Mouse (Mus musculus): ENCODE results near the gene Mycl. TPM values are rescaled to one million over a fixed set of nuclear protein-coding genes. Genes with fewer than 3 reads are reported as not detected.
A peak's percentile ranks its signal among the peaks of the same experiment; 100 is the strongest.

Mycl gene
- polyA plus RNA-seq, 1 experiment from 2014 or later = 76.1 TPM

- DNase-seq (ENCODE audit: low spot score) (peak; percentile 73), ATAC-seq (ENCODE audit: low FRiP score) (peak; percentile 53)
- Histone ChIP-seq H3K9ac (ENCODE audit: low read depth, low read length) (peak overlapping the region; percentile 66), H3K36me3 (ENCODE audit: control insufficient read depth, insufficient read depth, low read length) (no peaks in the 10 kb centered on the region), H3K4me2 (replicated peaks; ENCODE audit: low read depth, low read length) (peak overlapping the region; percentile 82), H3K27ac (ENCODE audit: low read depth, low read length) (peak overlapping the region; percentile 62; the same call in 1 of the 2 replicates), H3K27me3 (ENCODE audit: control insufficient read depth, insufficient read depth, low read length) (no peaks in the 10 kb centered on the region), H3K4me3 (ENCODE audit: low read depth, low read length) (peak overlapping the region; percentile 56), H3K4me1 (replicated peaks; ENCODE audit: control insufficient read depth, insufficient read depth, low read length) (peaks cover 9% of the 10 kb centered on the region; the same call in 1 of the 2 replicates), H3K9me3 (ENCODE audit: control insufficient read depth, low read length) (no peaks in the 10 kb centered on the region)
- under 1% methylated on average over 43 of the region's 43 CpGs for WGBS
Measured at GRCm38 (mm10) chr4:122960321-122961099, 34.9 kb upstream of the Mycl start.

GRCm38 (mm10) chr4:122961100-122961567 is 34.3 kb upstream of the Mycl start, which contains the start of gene Mfsd2a:
Gene Mfsd2a, minus strand, starts transcription at chr4:122961188.
- no peaks in the 10 kb centered on the region for H3K27me3 ChIP-seq (ENCODE audit: control insufficient read depth, insufficient read depth, low read length)
- DNase-seq (ENCODE audit: low spot score) = peak; percentile 86
- WGBS = under 1% methylated on average over 27 of the region's 27 CpGs

DNA sequence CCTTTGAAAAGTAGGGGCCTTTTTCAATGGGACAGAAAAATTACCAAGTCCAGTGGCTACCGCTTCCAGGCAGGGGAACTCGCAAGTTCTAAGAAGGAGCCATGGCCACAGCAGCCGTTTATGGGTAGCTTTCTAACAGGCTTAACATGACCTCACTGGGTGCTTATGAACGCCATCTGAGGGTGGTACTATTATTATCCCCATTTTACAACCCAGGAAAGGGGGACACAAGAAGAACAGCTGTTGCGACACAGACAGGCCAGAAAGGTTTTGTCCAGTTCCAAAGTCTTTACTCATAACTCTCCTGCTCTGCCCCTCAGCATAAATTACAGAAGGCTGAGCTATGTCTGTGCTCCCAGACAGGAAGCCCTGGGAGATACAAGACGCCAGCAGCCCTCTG is 33.9 kb upstream of the Mycl start:
- DNase-seq (ENCODE audit: low spot score) = peak; percentile 50
- Histone ChIP-seq H3K27ac (ENCODE audit: low read depth, low read length) (no peak overlapping the region), H3K9ac (ENCODE audit: low read depth, low read length) (peak overlapping the region; percentile 66; the same call in 1 of the 2 replicates), H3K4me1 (replicated peaks; ENCODE audit: control insufficient read depth, insufficient read depth, low read length) (peaks cover 5% of the 10 kb centered on the region; the same call in 1 of the 2 replicates), H3K36me3 (ENCODE audit: control insufficient read depth, insufficient read depth, low read length) (no peaks in the 10 kb centered on the region), H3K9me3 (ENCODE audit: control insufficient read depth, low read length) (no peaks in the 10 kb centered on the region), H3K27me3 (ENCODE audit: control insufficient read depth, insufficient read depth, low read length) (no peaks in the 10 kb centered on the region), H3K4me2 (replicated peaks; ENCODE audit: low read depth, low read length) (peak overlapping the region; percentile 82), H3K4me3 (ENCODE audit: low read depth, low read length) (peak overlapping the region; percentile 56)
- no peak for ATAC-seq (ENCODE audit: low FRiP score)
- WGBS = 20% methylated on average over 6 of the region's 6 CpGs

More at GRCm38 (mm10) chr4:122961100-122961567, 34.3 kb upstream of the Mycl start, which contains the start of gene Mfsd2a:
- Histone ChIP-seq H3K27ac (ENCODE audit: low read depth, low read length) (peak within 1 kb of the TSS; percentile 62; the same call in 1 of the 2 replicates), H3K36me3 (ENCODE audit: control insufficient read depth, insufficient read depth, low read length) (no peaks in the 10 kb centered on the region), H3K4me1 (replicated peaks; ENCODE audit: control insufficient read depth, insufficient read depth, low read length) (peaks cover 5% of the 10 kb centered on the region; the same call in 1 of the 2 replicates), H3K9ac (ENCODE audit: low read depth, low read length) (peak within 1 kb of the TSS; percentile 66), H3K9me3 (ENCODE audit: control insufficient read depth, low read length) (no peaks in the 10 kb centered on the region), H3K4me3 (ENCODE audit: low read depth, low read length) (peak within 1 kb of the TSS; percentile 56), H3K4me2 (replicated peaks; ENCODE audit: low read depth, low read length) (peak within 1 kb of the TSS; percentile 82)
- ATAC-seq (ENCODE audit: low FRiP score) = peak; percentile 81

DNA sequence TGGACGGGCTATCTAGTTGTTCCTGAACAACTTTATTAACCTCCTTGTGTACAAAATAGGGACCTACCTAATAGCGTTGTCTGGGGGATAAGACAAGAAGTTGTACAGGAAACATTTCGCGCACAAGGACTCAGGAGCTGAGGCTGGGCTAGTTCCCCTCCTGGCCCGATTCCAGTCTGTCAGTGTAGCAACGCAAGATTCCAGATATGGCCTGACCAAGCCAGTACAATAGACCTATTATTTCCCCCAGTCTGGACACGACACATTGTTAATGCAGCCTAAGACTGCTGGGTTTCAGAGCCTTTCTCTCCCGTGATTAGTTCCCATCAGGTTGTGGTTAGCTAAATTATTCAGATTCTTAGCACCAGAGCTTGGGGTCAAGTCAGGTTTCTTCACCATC is 32.7 kb upstream of the Mycl start:
- 34% methylated on average over 8 of the region's 8 CpGs for WGBS
- Histone ChIP-seq H3K27ac (ENCODE audit: low read depth, low read length) (0 out of 2 replicates have a peak overlapping the region, but pooled peaks have one; percentile 45), H3K36me3 (ENCODE audit: control insufficient read depth, insufficient read depth, low read length) (no peaks in the 10 kb centered on the region), H3K27me3 (ENCODE audit: control insufficient read depth, insufficient read depth, low read length) (no peaks in the 10 kb centered on the region), H3K4me2 (replicated peaks; ENCODE audit: low read depth, low read length) (no peak overlapping the region; the same call in 1 of the 2 replicates), H3K9me3 (ENCODE audit: control insufficient read depth, low read length) (no peaks in the 10 kb centered on the region), H3K4me1 (replicated peaks; ENCODE audit: control insufficient read depth, insufficient read depth, low read length) (peaks cover 5% of the 10 kb centered on the region; the same call in 1 of the 2 replicates), H3K4me3 (ENCODE audit: low read depth, low read length) (no peak overlapping the region), H3K9ac (ENCODE audit: low read depth, low read length) (no peak overlapping the region)
- DNase-seq (ENCODE audit: low spot score) (peak; percentile 44), ATAC-seq (ENCODE audit: low FRiP score) (peak; percentile 37; the same call in 1 of the 2 replicates)

DNA sequence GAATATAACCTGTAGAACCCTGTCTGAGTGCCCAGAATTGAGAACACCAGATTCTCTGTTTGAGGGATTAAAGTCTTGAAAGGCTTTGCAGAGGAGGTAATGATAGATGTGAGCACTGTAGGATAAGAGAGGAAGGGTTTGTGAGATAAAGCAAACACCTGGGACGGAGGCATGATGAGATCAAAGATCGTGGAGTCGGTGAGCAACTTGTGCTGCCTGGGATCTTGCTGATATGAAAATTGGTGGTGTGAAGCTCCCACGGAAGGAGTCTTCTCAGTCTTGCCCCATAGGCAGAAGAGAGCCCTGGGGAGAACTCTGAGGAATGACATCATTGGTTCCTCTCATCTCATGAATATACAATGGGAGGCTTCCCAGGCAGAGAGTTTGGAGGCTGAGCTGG is 27.3 kb upstream of the Mycl start:
- no peak overlapping the region for H3K4me3 ChIP-seq (ENCODE audit: low read depth, low read length)
- DNase-seq (ENCODE audit: low spot score) = no peak
- H3K4me1 ChIP-seq (replicated peaks; ENCODE audit: control insufficient read depth, insufficient read depth, low read length) = no peaks in the 10 kb centered on the region
- no peak overlapping the region for H3K9ac ChIP-seq (ENCODE audit: low read depth, low read length)
- H3K4me2 ChIP-seq (replicated peaks; ENCODE audit: low read depth, low read length) = no peak overlapping the region
- WGBS = 82% methylated on average over 4 of the region's 4 CpGs
- no peak for ATAC-seq (ENCODE audit: low FRiP score)
- no peak overlapping the region for H3K27ac ChIP-seq (ENCODE audit: low read depth, low read length)
- no peaks in the 10 kb centered on the region for H3K9me3 ChIP-seq (ENCODE audit: control insufficient read depth, low read length)
- H3K36me3 ChIP-seq (ENCODE audit: control insufficient read depth, insufficient read depth, low read length) = no peaks in the 10 kb centered on the region
- H3K27me3 ChIP-seq (ENCODE audit: control insufficient read depth, insufficient read depth, low read length) = no peaks in the 10 kb centered on the region

DNA sequence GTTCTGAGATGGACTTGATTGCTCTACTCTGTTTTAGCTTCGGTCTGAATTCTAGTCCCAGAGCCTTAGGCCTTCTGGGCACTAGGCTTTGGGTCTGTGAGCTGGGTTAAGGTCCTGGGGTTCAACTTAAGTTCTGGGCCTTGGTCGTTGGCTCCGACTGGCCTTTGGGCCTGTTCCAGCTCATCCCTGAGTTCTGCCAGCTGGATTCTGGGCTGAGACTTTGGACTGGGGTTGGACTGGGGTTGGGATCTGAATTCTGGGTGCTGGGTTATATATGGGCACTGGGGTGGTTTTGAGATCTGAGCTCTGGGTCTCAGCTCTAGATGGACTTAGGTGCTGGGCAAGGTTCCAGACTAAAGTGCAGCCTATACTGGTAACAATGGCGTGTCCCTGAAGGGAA is 24.3 kb upstream of the Mycl start:
- WGBS = 87% methylated on average over 4 of the region's 4 CpGs
- no peak for ATAC-seq (ENCODE audit: low FRiP score)

GRCm38 (mm10) chr4:122971646-122972045 is 23.8 kb upstream of the Mycl start:
- H3K9me3 ChIP-seq (ENCODE audit: control insufficient read depth, low read length) = no peaks in the 10 kb centered on the region
- ATAC-seq (ENCODE audit: low FRiP score) (no peak), DNase-seq (ENCODE audit: low spot score) (no peak)
- H3K36me3 ChIP-seq (ENCODE audit: control insufficient read depth, insufficient read depth, low read length) = no peaks in the 10 kb centered on the region
- no peak overlapping the region for H3K4me2 ChIP-seq (replicated peaks; ENCODE audit: low read depth, low read length)
- H3K4me1 ChIP-seq (replicated peaks; ENCODE audit: control insufficient read depth, insufficient read depth, low read length) = no peaks in the 10 kb centered on the region
- H3K4me3 ChIP-seq (ENCODE audit: low read depth, low read length) = no peak overlapping the region
- no peak overlapping the region for H3K9ac ChIP-seq (ENCODE audit: low read depth, low read length)
- 80% methylated on average over 4 of the region's 4 CpGs for WGBS
- H3K27me3 ChIP-seq (ENCODE audit: control insufficient read depth, insufficient read depth, low read length) = no peaks in the 10 kb centered on the region
- no peak overlapping the region for H3K27ac ChIP-seq (ENCODE audit: low read depth, low read length)

More for the DNA sequence above, 24.3 kb upstream of the Mycl start:
- Histone ChIP-seq H3K27ac (ENCODE audit: low read depth, low read length) (no peak overlapping the region), H3K4me1 (replicated peaks; ENCODE audit: control insufficient read depth, insufficient read depth, low read length) (no peaks in the 10 kb centered on the region), H3K4me2 (replicated peaks; ENCODE audit: low read depth, low read length) (no peak overlapping the region), H3K9ac (ENCODE audit: low read depth, low read length) (no peak overlapping the region), H3K27me3 (ENCODE audit: control insufficient read depth, insufficient read depth, low read length) (no peaks in the 10 kb centered on the region), H3K9me3 (ENCODE audit: control insufficient read depth, low read length) (no peaks in the 10 kb centered on the region), H3K36me3 (ENCODE audit: control insufficient read depth, insufficient read depth, low read length) (no peaks in the 10 kb centered on the region), H3K4me3 (ENCODE audit: low read depth, low read length) (no peak overlapping the region)
- DNase-seq (ENCODE audit: low spot score) = no peak

GRCm38 (mm10) chr4:122972056-122972455 is 23.4 kb upstream of the Mycl start:
- no peaks in the 10 kb centered on the region for H3K27me3 ChIP-seq (ENCODE audit: control insufficient read depth, insufficient read depth, low read length)
- H3K36me3 ChIP-seq (ENCODE audit: control insufficient read depth, insufficient read depth, low read length) = no peaks in the 10 kb centered on the region
- no peak overlapping the region for H3K4me3 ChIP-seq (ENCODE audit: low read depth, low read length)
- no peak for DNase-seq (ENCODE audit: low spot score)
- H3K9me3 ChIP-seq (ENCODE audit: control insufficient read depth, low read length) = no peaks in the 10 kb centered on the region
- no peak overlapping the region for H3K27ac ChIP-seq (ENCODE audit: low read depth, low read length)
- H3K9ac ChIP-seq (ENCODE audit: low read depth, low read length) = no peak overlapping the region
- no peak overlapping the region for H3K4me2 ChIP-seq (replicated peaks; ENCODE audit: low read depth, low read length)
- no peaks in the 10 kb centered on the region for H3K4me1 ChIP-seq (replicated peaks; ENCODE audit: control insufficient read depth, insufficient read depth, low read length)
- WGBS = 75% methylated on average over 8 of the region's 8 CpGs
- no peak for ATAC-seq (ENCODE audit: low FRiP score)
